Mouse (Mus musculus): ENCODE measurements at regions not wholly inside any gene's neighbourhood (a gene's known extent, or its start where the extent isn't known, plus 50 kb on each side); places are given as distances from the start of the nearest gene placed in this dataset.

DNA sequence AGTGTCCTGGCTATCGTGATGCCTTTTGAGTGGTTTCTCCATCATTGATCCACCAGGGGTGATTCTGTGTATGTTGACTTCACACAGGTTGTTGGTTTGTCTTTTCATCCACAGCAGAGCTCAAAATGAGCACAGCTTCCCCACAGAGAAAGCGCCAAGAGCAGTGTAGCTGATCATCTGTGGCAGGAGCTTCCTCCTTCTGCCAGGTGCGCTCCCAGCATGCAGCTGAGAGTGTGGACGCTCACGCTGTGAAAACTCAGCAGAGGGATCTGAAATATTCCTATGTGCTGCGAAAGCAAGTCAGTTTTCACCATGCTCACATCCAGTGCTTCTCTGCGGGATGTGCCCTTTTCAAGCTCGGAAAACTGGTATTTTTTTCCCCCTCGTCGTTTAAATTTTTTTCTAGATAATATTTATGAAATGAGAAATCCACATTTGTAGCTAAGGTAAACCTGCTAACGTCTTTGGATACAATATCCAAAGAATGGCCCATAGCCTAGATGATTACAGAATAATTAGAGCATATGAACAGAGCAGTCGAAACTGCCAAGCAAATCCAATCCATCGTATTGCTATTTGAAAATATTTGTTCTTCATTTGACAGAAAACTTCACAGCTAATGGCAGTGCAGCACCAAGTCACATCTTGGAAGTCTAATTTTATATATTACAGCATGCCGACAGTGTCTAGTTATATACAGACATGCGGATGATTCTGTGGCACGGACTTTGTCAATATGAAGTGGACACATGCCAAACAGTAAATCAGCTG lies 283.3 kb upstream of the Ndst3 start:
- no peaks in the 10 kb centered on the region for H3K4me1 ChIP-seq (replicated peaks; ENCODE audit: low read depth, low read length)
- no peaks in the 10 kb centered on the region for H3K36me3 ChIP-seq (ENCODE audit: insufficient read depth, low read length)
- no peak for TF ChIP-seq NANOG (IDR thresholded peaks at IDR 0.05; ENCODE audit: borderline replicate concordance, low read length)
- no peak for TF ChIP-seq POU5F1 (IDR thresholded peaks at IDR 0.05; ENCODE audit: borderline replicate concordance, low read length)
- no peak for TF ChIP-seq CTCF (conservative IDR thresholded peaks at IDR 0.05; ENCODE audit: low read length)
- no peaks in the 10 kb centered on the region for H3K27me3 ChIP-seq (ENCODE audit: insufficient read depth, low read length)
- no peaks in the 10 kb centered on the region for H3K9me3 ChIP-seq (ENCODE audit: low read length)
- H3K4me3 ChIP-seq (replicated peaks; ENCODE audit: low read length), result no peak overlapping the region

- no peak for TF ChIP-seq NANOG (IDR thresholded peaks at IDR 0.05; ENCODE audit: borderline replicate concordance, low read length)
- TF ChIP-seq POU5F1 (IDR thresholded peaks at IDR 0.05; ENCODE audit: borderline replicate concordance, low read length), result no peak
- no peak for TF ChIP-seq CTCF (conservative IDR thresholded peaks at IDR 0.05; ENCODE audit: low read length)
- no peak overlapping the region for H3K4me3 ChIP-seq (replicated peaks; ENCODE audit: low read length)
- H3K36me3 ChIP-seq (ENCODE audit: insufficient read depth, low read length), result no peaks in the 10 kb centered on the region
- no peaks in the 10 kb centered on the region for H3K27me3 ChIP-seq (ENCODE audit: insufficient read depth, low read length)
- H3K4me1 ChIP-seq (replicated peaks; ENCODE audit: low read depth, low read length), result no peaks in the 10 kb centered on the region
- no peaks in the 10 kb centered on the region for H3K9me3 ChIP-seq (ENCODE audit: low read length)
Observed at GRCm38 (mm10) chr3:123976475-123976874, 285.8 kb upstream of the Ndst3 start.

DNA sequence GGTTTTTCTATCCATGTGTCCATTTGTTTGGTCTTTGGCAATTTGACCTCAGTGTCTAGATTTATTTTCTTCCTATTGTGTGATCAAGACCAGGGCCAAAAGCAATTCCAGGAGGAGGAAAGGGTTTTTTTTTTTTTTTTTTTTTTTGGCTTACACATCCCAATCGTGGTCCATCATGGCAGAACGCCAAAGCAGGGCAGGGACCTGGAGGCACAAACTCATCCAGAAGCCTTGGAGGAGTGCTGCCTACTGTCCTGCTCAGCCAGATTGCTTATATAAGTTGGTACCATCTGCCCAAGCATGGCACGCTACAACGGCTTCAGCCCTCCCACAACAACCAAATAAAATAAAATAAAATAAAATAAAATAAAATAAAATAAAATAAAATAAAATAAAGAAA lies 286.5 kb upstream of the Ndst3 start:
- Histone ChIP-seq H3K9me3 (ENCODE audit: low read length) (no peaks in the 10 kb centered on the region), H3K4me3 (replicated peaks; ENCODE audit: low read length) (no peak overlapping the region), H3K27me3 (ENCODE audit: insufficient read depth, low read length) (no peaks in the 10 kb centered on the region), H3K4me1 (replicated peaks; ENCODE audit: low read depth, low read length) (no peaks in the 10 kb centered on the region), H3K36me3 (ENCODE audit: insufficient read depth, low read length) (no peaks in the 10 kb centered on the region)
- TF ChIP-seq CTCF (conservative IDR thresholded peaks at IDR 0.05; ENCODE audit: low read length), result no peak

DNA sequence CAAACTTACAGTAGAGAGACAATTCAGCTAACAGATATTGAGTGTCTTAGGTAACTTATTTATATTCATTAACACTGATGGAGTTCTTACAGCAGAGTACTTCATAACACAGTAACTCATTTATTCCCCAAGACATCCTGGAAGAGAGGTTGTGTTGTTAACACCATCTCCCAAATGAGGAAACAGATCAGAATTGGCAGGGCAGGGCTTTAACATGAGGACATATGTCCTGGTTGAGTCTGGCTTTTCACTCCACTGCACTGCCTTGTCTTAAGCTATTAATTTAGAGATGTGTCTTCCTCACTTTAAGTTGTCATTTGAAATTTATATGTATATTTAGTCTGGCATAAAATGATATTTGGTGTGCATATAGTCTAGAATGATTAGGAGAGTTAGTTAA lies 292.4 kb upstream of the Ndst3 start:
- Histone ChIP-seq H3K27me3 (ENCODE audit: insufficient read depth, low read length) (no peaks in the 10 kb centered on the region), H3K36me3 (ENCODE audit: insufficient read depth, low read length) (no peaks in the 10 kb centered on the region), H3K4me1 (replicated peaks; ENCODE audit: low read depth, low read length) (no peaks in the 10 kb centered on the region), H3K4me3 (replicated peaks; ENCODE audit: low read length) (no peak overlapping the region), H3K9me3 (ENCODE audit: low read length) (peaks cover 15% of the 10 kb centered on the region)
- no peak for TF ChIP-seq POU5F1 (IDR thresholded peaks at IDR 0.05; ENCODE audit: borderline replicate concordance, low read length)
- TF ChIP-seq NANOG (IDR thresholded peaks at IDR 0.05; ENCODE audit: borderline replicate concordance, low read length), result no peak
- TF ChIP-seq CTCF (conservative IDR thresholded peaks at IDR 0.05; ENCODE audit: low read length), result no peak

- no peaks in the 10 kb centered on the region for H3K4me1 ChIP-seq (replicated peaks; ENCODE audit: low read depth, low read length)
- H3K36me3 ChIP-seq (ENCODE audit: insufficient read depth, low read length), result no peaks in the 10 kb centered on the region
- peaks cover 15% of the 10 kb centered on the region for H3K9me3 ChIP-seq (ENCODE audit: low read length)
- H3K27me3 ChIP-seq (ENCODE audit: insufficient read depth, low read length), result no peaks in the 10 kb centered on the region
- TF ChIP-seq NANOG (IDR thresholded peaks at IDR 0.05; ENCODE audit: borderline replicate concordance, low read length) (no peak), CTCF (conservative IDR thresholded peaks at IDR 0.05; ENCODE audit: low read length) (no peak), POU5F1 (IDR thresholded peaks at IDR 0.05; ENCODE audit: borderline replicate concordance, low read length) (no peak)
- H3K4me3 ChIP-seq (replicated peaks; ENCODE audit: low read length), result no peak overlapping the region
Observed at GRCm38 (mm10) chr3:123983530-123983929, 292.9 kb upstream of the Ndst3 start.

GRCm38 (mm10) chr3:123984028-123984427 lies 293.4 kb upstream of the Ndst3 start:
- H3K27me3 ChIP-seq (ENCODE audit: insufficient read depth, low read length), result no peaks in the 10 kb centered on the region
- H3K9me3 ChIP-seq (ENCODE audit: low read length), result peaks cover 15% of the 10 kb centered on the region
- H3K4me1 ChIP-seq (replicated peaks; ENCODE audit: low read depth, low read length), result no peaks in the 10 kb centered on the region
- no peak for TF ChIP-seq CTCF (conservative IDR thresholded peaks at IDR 0.05; ENCODE audit: low read length)
- no peak for TF ChIP-seq NANOG (IDR thresholded peaks at IDR 0.05; ENCODE audit: borderline replicate concordance, low read length)
- no peak for TF ChIP-seq POU5F1 (IDR thresholded peaks at IDR 0.05; ENCODE audit: borderline replicate concordance, low read length)
- H3K4me3 ChIP-seq (replicated peaks; ENCODE audit: low read length), result no peak overlapping the region
- no peaks in the 10 kb centered on the region for H3K36me3 ChIP-seq (ENCODE audit: insufficient read depth, low read length)

- H3K4me3 ChIP-seq (replicated peaks; ENCODE audit: low read length), result no peak overlapping the region
- H3K27me3 ChIP-seq (ENCODE audit: insufficient read depth, low read length), result no peaks in the 10 kb centered on the region
- no peaks in the 10 kb centered on the region for H3K4me1 ChIP-seq (replicated peaks; ENCODE audit: low read depth, low read length)
- no peaks in the 10 kb centered on the region for H3K9me3 ChIP-seq (ENCODE audit: low read length)
- no peaks in the 10 kb centered on the region for H3K36me3 ChIP-seq (ENCODE audit: insufficient read depth, low read length)
- no peak for TF ChIP-seq POU5F1 (IDR thresholded peaks at IDR 0.05; ENCODE audit: borderline replicate concordance, low read length)
- TF ChIP-seq NANOG (IDR thresholded peaks at IDR 0.05; ENCODE audit: borderline replicate concordance, low read length), result no peak
- TF ChIP-seq CTCF (conservative IDR thresholded peaks at IDR 0.05; ENCODE audit: low read length), result no peak
Observed at GRCm38 (mm10) chr3:123999957-124000616, 309.4 kb upstream of the Ndst3 start.

GRCm38 (mm10) chr3:124000883-124001282 lies 310.2 kb upstream of the Ndst3 start:
- TF ChIP-seq CTCF (conservative IDR thresholded peaks at IDR 0.05; ENCODE audit: low read length), result no peak
- TF ChIP-seq POU5F1 (IDR thresholded peaks at IDR 0.05; ENCODE audit: borderline replicate concordance, low read length), result no peak
- no peak for TF ChIP-seq NANOG (IDR thresholded peaks at IDR 0.05; ENCODE audit: borderline replicate concordance, low read length)
- H3K36me3 ChIP-seq (ENCODE audit: insufficient read depth, low read length), result no peaks in the 10 kb centered on the region

More at GRCm38 (mm10) chr3:124000883-124001282, 310.2 kb upstream of the Ndst3 start:
- H3K4me1 ChIP-seq (replicated peaks; ENCODE audit: low read depth, low read length), result no peaks in the 10 kb centered on the region
- no peaks in the 10 kb centered on the region for H3K27me3 ChIP-seq (ENCODE audit: insufficient read depth, low read length)
- H3K4me3 ChIP-seq (replicated peaks; ENCODE audit: low read length), result no peak overlapping the region
- H3K9me3 ChIP-seq (ENCODE audit: low read length), result no peaks in the 10 kb centered on the region
